In the genomic region with DNA sequence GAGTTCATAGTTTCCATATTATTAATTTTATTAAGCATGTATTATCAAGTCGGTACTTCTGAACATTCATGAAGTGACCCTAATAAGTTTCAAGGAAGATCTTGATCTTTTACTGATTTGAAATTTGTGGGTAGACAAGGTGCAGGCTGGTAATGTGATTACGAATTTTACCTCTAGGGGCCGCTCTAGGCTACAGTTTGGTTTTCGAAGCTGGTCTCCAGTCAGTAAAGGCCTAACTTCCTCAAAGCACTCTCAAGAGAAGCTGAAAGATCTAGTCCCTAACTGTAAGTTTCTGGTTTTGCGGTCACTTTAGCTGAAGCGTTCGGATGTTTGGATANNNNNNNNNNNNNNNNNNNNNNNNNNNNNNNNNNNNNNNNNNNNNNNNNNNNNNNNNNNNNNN, we compare ENCODE assay signal across 9 mouse cellular contexts.
DNase-seq lines count a peak whose midpoint lies in the region; ATAC-seq and TF ChIP-seq lines count a peak whose summit lies in the region.
"Had no signal": no experiment of that assay in that cellular context is flagged by ENCODE, and none has a peak within 500 bp of the region (broad histone marks: within the 10 kb centered on the region; RNA-seq: fewer than 3 reads in every experiment).

No protein-coding gene starts in this region.

- no peaks in the 10 kb centered on the region for H3K27me3 ChIP-seq in heart, postnatal 0 days (ENCODE audit: control insufficient read depth, insufficient read depth, low read length)
- H3K27me3 ChIP-seq in heart, embryonic 12.5 days (replicated peaks) = no peaks in the 10 kb centered on the region
- H3K27me3 ChIP-seq in CH12.LX (replicated peaks) = no peaks in the 10 kb centered on the region

- no peaks in the 10 kb centered on the region for H3K9me3 ChIP-seq in heart, postnatal 0 days (replicated peaks; ENCODE audit: control insufficient read depth, low read length)
- no peaks in the 10 kb centered on the region for H3K9me3 ChIP-seq in heart, embryonic 12.5 days (replicated peaks)
- H3K9me3 ChIP-seq in CH12.LX (replicated peaks; ENCODE audit: low read length) = no peaks in the 10 kb centered on the region
- H3K9me3 ChIP-seq: limb, embryonic 13.5 days had no signal

- H3K36me3 ChIP-seq in heart, postnatal 0 days (replicated peaks; ENCODE audit: control insufficient read depth, insufficient read depth, low read length) = no peaks in the 10 kb centered on the region
- H3K36me3 ChIP-seq in heart, embryonic 12.5 days = no peaks in the 10 kb centered on the region
- H3K36me3 ChIP-seq in CH12.LX (replicated peaks in 1 of 2; ENCODE audit: control insufficient read depth in 1 of 2, insufficient read depth in 1 of 2, low read length in 1 of 2) = no peaks in the 10 kb centered on the region
- H3K36me3 ChIP-seq: limb, embryonic 13.5 days had no signal

- in situ Hi-C loops in CH12.LX (cut with MboI; ENCODE audit: low pct_ligation_motif_present, low pct_unique_long_range_greater_than_20kb, low sequenced_read_pairs) = no loop called here

- H3K27ac ChIP-seq in heart, postnatal 0 days (ENCODE audit: low read depth) = no peak overlapping the region
- H3K27ac ChIP-seq in heart, embryonic 12.5 days (ENCODE audit: poor library complexity, severe bottlenecking) = no peak overlapping the region
- no peak overlapping the region for H3K27ac ChIP-seq in CH12.LX (ENCODE audit: insufficient read depth, low read depth)
- H3K27ac ChIP-seq in layer of hippocampus, adult 2 months = no peak overlapping the region
- H3K27ac ChIP-seq: limb, embryonic 13.5 days had no signal

- H3K4me1 ChIP-seq in heart, postnatal 0 days (ENCODE audit: control insufficient read depth, insufficient read depth) = no peaks in the 10 kb centered on the region
- H3K4me1 ChIP-seq in heart, embryonic 12.5 days (replicated peaks) = peaks cover 4% of the 10 kb centered on the region; the same call in 1 of the 2 replicates
- H3K4me1 ChIP-seq in CH12.LX (ENCODE audit: control insufficient read depth in 1 of 2, insufficient read depth in 2 of 2) = peaks cover 0 to 11% of the 10 kb centered on the region in 2 experiments; a peak in 2 of 4 replicates

- TF ChIP-seq RAD21 in CH12.LX (IDR thresholded peaks at IDR 0.05; ENCODE audit: low read depth, low read length) = peak; percentile 72

- H3K4me3 ChIP-seq in heart, postnatal 0 days (ENCODE audit: low read depth, low read length) = no peak overlapping the region
- H3K4me3 ChIP-seq in heart, embryonic 12.5 days = no peak overlapping the region
- H3K4me3 ChIP-seq in CH12.LX (replicated peaks in 1 of 3; ENCODE audit: low read depth in 2 of 3, low read length in 2 of 3, poor library complexity in 1 of 3) = no peak overlapping the region
- H3K4me3 ChIP-seq in layer of hippocampus, adult 2 months = no peak overlapping the region
- H3K4me3 ChIP-seq: limb, embryonic 13.5 days had no signal

- TF ChIP-seq EP300 in heart, postnatal 0 days (IDR thresholded peaks at IDR 0.05; ENCODE audit: low read depth) = no peak
- no peak for TF ChIP-seq EP300 in CH12.LX (IDR thresholded peaks at IDR 0.05; ENCODE audit: low read length)

- WGBS in heart, postnatal 0 days = 23% methylated on average over 7 of the region's 7 CpGs
- 18% methylated on average over 7 of the region's 7 CpGs for WGBS in heart, embryonic 12.5 days

- dilution Hi-C loops in CH12.LX (cut with MboI; ENCODE audit: extremely low pct_ligation_motif_present, extremely low pct_unique_long_range_greater_than_20kb, low sequenced_read_pairs) = no loop called here

- peak; percentile 50 for TF ChIP-seq CTCF in heart, postnatal 0 days (IDR thresholded peaks at IDR 0.05; ENCODE audit: low read depth)
- peak; percentile 49 to 55; a peak in 3 of 4 replicates for TF ChIP-seq CTCF in CH12.LX (conservative IDR thresholded peaks at IDR 0.05 in 1 of 2, IDR thresholded peaks at IDR 0.05 in 1 of 2; ENCODE audit: low read depth in 2 of 2, low read length in 2 of 2)
- peak; percentile 87 for TF ChIP-seq CTCF in layer of hippocampus, adult 2 months (conservative IDR thresholded peaks at IDR 0.05)

- H3K9ac ChIP-seq in heart, postnatal 0 days (replicated peaks; ENCODE audit: low read depth, low read length) = no peak overlapping the region
- H3K9ac ChIP-seq in heart, embryonic 12.5 days = no peak overlapping the region
- no peak overlapping the region for H3K9ac ChIP-seq in CH12.LX (ENCODE audit: insufficient read depth, low read depth)
- H3K9ac ChIP-seq: limb, embryonic 13.5 days had no signal

- H3K79me2 ChIP-seq in CH12.LX (replicated peaks; ENCODE audit: control insufficient read depth, extremely low read depth, insufficient read depth, poor library complexity, severe bottlenecking) = no peaks in the 10 kb centered on the region

- no peak overlapping the region for H3K4me2 ChIP-seq in heart, postnatal 0 days (ENCODE audit: low read depth, low read length)
- H3K4me2 ChIP-seq in heart, embryonic 12.5 days = no peak overlapping the region
- H3K4me2 ChIP-seq in CH12.LX (ENCODE audit: insufficient read depth, low read depth, poor library complexity, severe bottlenecking) = no peak overlapping the region
- H3K4me2 ChIP-seq: limb, embryonic 13.5 days had no signal

- peak; percentile 10 for DNase-seq in heart, postnatal 0 days (ENCODE audit: low spot score)
- peak; percentile 71 for DNase-seq in CH12.LX (ENCODE audit: extremely low read depth)
- DNase-seq in cerebellum, adult 18-20 months = peak; percentile 28 to 52
- peak; percentile 72 for DNase-seq in forelimb bud, embryonic 11.5 days (ENCODE audit: low read depth, low spot score)
- DNase-seq in layer of hippocampus, adult 2 months (ENCODE audit: low spot score in 2 of 2) = peak; percentile 39 to 76
- peak; percentile 32 for DNase-seq in lung, postnatal 36 days
- DNase-seq in thymus, postnatal 4 days = peak; percentile 32

- ATAC-seq in heart, postnatal 0 days (ENCODE audit: insufficient read depth, low read depth) = no peak
- no peak for ATAC-seq in heart, embryonic 12.5 days (ENCODE audit: insufficient number of reproducible peaks, low FRiP score)

- no peak for TF ChIP-seq POLR2A in CH12.LX (IDR thresholded peaks at IDR 0.05; ENCODE audit: low read depth, low read length)

TF ChIP-seq in CH12.LX, 34 proteins besides CTCF, POLR2A, EP300 and RAD21:
- TF ChIP-seq GABPA (IDR thresholded peaks at IDR 0.05; ENCODE audit: insufficient replicate concordance, low read depth, low read length) (no peak), IRF4 (IDR thresholded peaks at IDR 0.05; ENCODE audit: low read depth, low read length) (no peak), JUN (IDR thresholded peaks at IDR 0.05; ENCODE audit: insufficient read depth, low read depth, low read length) (no peak), MAFK (IDR thresholded peaks at IDR 0.05; ENCODE audit: insufficient replicate concordance, low read length) (no peak), PAX5 (IDR thresholded peaks at IDR 0.05; ENCODE audit: low read length) (no peak), SMC3 (IDR thresholded peaks at IDR 0.05; ENCODE audit: low read depth, low read length) (peak; percentile 37), TCF12 (IDR thresholded peaks at IDR 0.05; ENCODE audit: low read depth, low read length) (no peak), ELF1 (IDR thresholded peaks at IDR 0.05; ENCODE audit: low read depth, low read length) (no peak)

Comparison
In these comparisons a context has a peak if more than half of its experiments do, and no peak if none do; other contexts are left out.
1. DNase-seq: peak in every context shown above with its lines; median percentile 72 in forelimb bud, embryonic 11.5 days; 71 in CH12.LX; 58 in layer of hippocampus, adult 2 months; 40 in cerebellum, adult 18-20 months; 32 in lung, postnatal 36 days; 32 in thymus, postnatal 4 days; 10 in heart, postnatal 0 days.